In genomic region chr2:45786787-45787186, GRCm38 (mm10) we compare ENCODE assay signal across 30 mouse cellular contexts.
A peak's percentile ranks its signal among the peaks of the same experiment; 100 is the strongest.
DNase-seq lines count a peak whose midpoint lies in the region; ATAC-seq and TF ChIP-seq lines count a peak whose summit lies in the region.
"Had no signal": no experiment of that assay in that cellular context is flagged by ENCODE, and none has a peak within 500 bp of the region (broad histone marks: within the 10 kb centered on the region; RNA-seq: fewer than 3 reads in every experiment).

No protein-coding gene starts in this region.

- H3K4me2 ChIP-seq in forebrain, embryonic 11.5 days (ENCODE audit: low read depth, low read length, severe bottlenecking) = no peak overlapping the region
- no peak overlapping the region for H3K4me2 ChIP-seq in kidney, postnatal 0 days (ENCODE audit: low read length)
- H3K4me2 ChIP-seq in kidney, embryonic 15.5 days = no peak overlapping the region
- H3K4me2 ChIP-seq: heart, embryonic 12.5 days; hindbrain, embryonic 15.5 days; limb, embryonic 15.5 days; liver, embryonic 13.5 days; neural tube, embryonic 15.5 days had no signal

- no peak overlapping the region for H3K27ac ChIP-seq in forebrain, embryonic 11.5 days (ENCODE audit: low read depth, low read length)
- H3K27ac ChIP-seq in forebrain, embryonic 10.5 days = no peak overlapping the region
- no peak overlapping the region for H3K27ac ChIP-seq in kidney, postnatal 0 days
- H3K27ac ChIP-seq in kidney, embryonic 15.5 days = no peak overlapping the region
- H3K27ac ChIP-seq: hindbrain, embryonic 15.5 days; limb, embryonic 10.5 days; limb, embryonic 15.5 days; liver, embryonic 13.5 days; neural tube, embryonic 15.5 days had no signal

- H3K4me1 ChIP-seq in forebrain, embryonic 11.5 days (replicated peaks; ENCODE audit: control insufficient read depth, insufficient read depth, low read length) = peaks cover 6% of the 10 kb centered on the region; the same call in 1 of the 2 replicates
- H3K4me1 ChIP-seq in forebrain, embryonic 10.5 days = peaks cover 28% of the 10 kb centered on the region
- no peaks in the 10 kb centered on the region for H3K4me1 ChIP-seq in kidney, postnatal 0 days (replicated peaks; ENCODE audit: insufficient read depth, low read length)
- peaks cover 15% of the 10 kb centered on the region for H3K4me1 ChIP-seq in kidney, embryonic 15.5 days
- H3K4me1 ChIP-seq: heart, embryonic 12.5 days; hindbrain, embryonic 15.5 days; liver, embryonic 13.5 days had no signal

- H3K9ac ChIP-seq in forebrain, embryonic 11.5 days (ENCODE audit: low read length) = no peak overlapping the region
- no peak overlapping the region for H3K9ac ChIP-seq in kidney, postnatal 0 days (ENCODE audit: low read depth, low read length)
- H3K9ac ChIP-seq in kidney, embryonic 15.5 days = no peak overlapping the region
- H3K9ac ChIP-seq: heart, embryonic 12.5 days; hindbrain, embryonic 15.5 days; limb, embryonic 15.5 days; liver, embryonic 13.5 days; neural tube, embryonic 15.5 days had no signal

- TF ChIP-seq POLR2A in brain, embryonic 14.5 days (IDR thresholded peaks at IDR 0.05; ENCODE audit: borderline replicate concordance, extremely low read depth, insufficient read depth, insufficient read length, poor library complexity, severe bottlenecking) = no peak

- no peak for DNase-seq in forebrain, embryonic 11.5 days (ENCODE audit: low spot score)
- DNase-seq in forebrain, embryonic 10.5 days (ENCODE audit: extremely low spot score, low spot score) = no peak
- peak; percentile 21 for DNase-seq in kidney, postnatal 0 days (ENCODE audit: low spot score)
- peak; percentile 68 for DNase-seq in brain, embryonic 14.5 days (ENCODE audit: low read depth)
- peak; percentile 36 for DNase-seq in retina, embryonic 14.5 days (ENCODE audit: low spot score)
- no peak for DNase-seq in heart, postnatal 25 days (ENCODE audit: low spot score)
- DNase-seq: adrenal gland, postnatal 10 days; cerebellum, adult 11 months; cerebellum, adult 9-10 months; cerebellum, postnatal 36 days; gastrocnemius, postnatal 25 days; heart, adult 18-20 months; kidney, adult 2 months; kidney, postnatal 10 days; layer of hippocampus, postnatal 36 days; liver, embryonic 13.5 days; lung, adult 18-20 months; lung, postnatal 4 days; right cerebral cortex, postnatal 4 days; thymus, adult 2 months; thymus, postnatal 4 days had no signal

- 41% methylated on average over 6 of the region's 6 CpGs for WGBS in forebrain, embryonic 11.5 days
- 68% methylated on average over 6 of the region's 6 CpGs for WGBS in forebrain, embryonic 10.5 days
- WGBS in kidney, postnatal 0 days = 38% methylated on average over 6 of the region's 6 CpGs
- WGBS in kidney, embryonic 15.5 days = 30% methylated on average over 6 of the region's 6 CpGs

- no peaks in the 10 kb centered on the region for H3K36me3 ChIP-seq in forebrain, embryonic 11.5 days (ENCODE audit: control insufficient read depth, insufficient read depth, low read length)
- no peaks in the 10 kb centered on the region for H3K36me3 ChIP-seq in forebrain, embryonic 10.5 days (replicated peaks)
- H3K36me3 ChIP-seq in kidney, postnatal 0 days (ENCODE audit: insufficient read depth, low read length) = no peaks in the 10 kb centered on the region
- H3K36me3 ChIP-seq in kidney, embryonic 15.5 days = no peaks in the 10 kb centered on the region
- H3K36me3 ChIP-seq: heart, embryonic 12.5 days; hindbrain, embryonic 15.5 days; limb, embryonic 10.5 days; limb, embryonic 15.5 days; liver, embryonic 13.5 days; neural tube, embryonic 15.5 days had no signal

- TF ChIP-seq CTCF in kidney, postnatal 0 days (IDR thresholded peaks at IDR 0.05; ENCODE audit: low read depth) = no peak
- no peak for TF ChIP-seq CTCF in brain, embryonic 14.5 days (IDR thresholded peaks at IDR 0.05; ENCODE audit: borderline replicate concordance, extremely low read depth, insufficient read depth, insufficient read length)

- no peaks in the 10 kb centered on the region for H3K9me3 ChIP-seq in forebrain, embryonic 11.5 days (ENCODE audit: control insufficient read depth, low read length)
- H3K9me3 ChIP-seq in forebrain, embryonic 10.5 days = no peaks in the 10 kb centered on the region
- no peaks in the 10 kb centered on the region for H3K9me3 ChIP-seq in kidney, postnatal 0 days (replicated peaks; ENCODE audit: low read length)
- H3K9me3 ChIP-seq in kidney, embryonic 15.5 days (replicated peaks) = no peaks in the 10 kb centered on the region
- H3K9me3 ChIP-seq: heart, embryonic 12.5 days; hindbrain, embryonic 15.5 days; limb, embryonic 10.5 days; limb, embryonic 15.5 days; liver, embryonic 13.5 days; megakaryocyte, embryonic 14.5 days; neural tube, embryonic 15.5 days had no signal

- H3K27me3 ChIP-seq in forebrain, embryonic 11.5 days (ENCODE audit: control insufficient read depth, insufficient read depth, low read length) = no peaks in the 10 kb centered on the region
- H3K27me3 ChIP-seq in forebrain, embryonic 10.5 days (ENCODE audit: poor library complexity, severe bottlenecking) = peaks cover 3% of the 10 kb centered on the region; the same call in 1 of the 2 replicates
- no peaks in the 10 kb centered on the region for H3K27me3 ChIP-seq in kidney, postnatal 0 days (ENCODE audit: insufficient read depth, low read length)
- no peaks in the 10 kb centered on the region for H3K27me3 ChIP-seq in kidney, embryonic 15.5 days
- H3K27me3 ChIP-seq: heart, embryonic 12.5 days; hindbrain, embryonic 15.5 days; limb, embryonic 15.5 days; liver, embryonic 13.5 days; megakaryocyte, embryonic 14.5 days; neural tube, embryonic 15.5 days had no signal

- 0 out of 2 replicates have a peak, but pooled peaks have one; percentile 63 for ATAC-seq in forebrain, embryonic 11.5 days (replicated peaks; ENCODE audit: low FRiP score)
- no peak for ATAC-seq in kidney, postnatal 0 days (replicated peaks; ENCODE audit: low FRiP score, low read depth)
- ATAC-seq in kidney, embryonic 15.5 days (replicated peaks; ENCODE audit: low FRiP score) = no peak
- ATAC-seq: lung, postnatal 0 days; Patski had no signal

- intact Hi-C loops in heart, postnatal 25 days (cut with DNase I) = no loop called here

- no peak overlapping the region for H3K4me3 ChIP-seq in forebrain, embryonic 11.5 days (ENCODE audit: low read depth, low read length)
- no peak overlapping the region for H3K4me3 ChIP-seq in forebrain, embryonic 10.5 days
- no peak overlapping the region for H3K4me3 ChIP-seq in kidney, postnatal 0 days (replicated peaks; ENCODE audit: low read depth, low read length)
- no peak overlapping the region for H3K4me3 ChIP-seq in kidney, embryonic 15.5 days (replicated peaks)
- H3K4me3 ChIP-seq: heart, embryonic 12.5 days; hindbrain, embryonic 15.5 days; limb, embryonic 10.5 days; limb, embryonic 15.5 days; liver, embryonic 13.5 days; megakaryocyte, embryonic 14.5 days; neural tube, embryonic 15.5 days had no signal

Comparison
In these comparisons a context has a peak if more than half of its experiments do, and no peak if none do; other contexts are left out.
1. DNase-seq: peak in kidney, postnatal 0 days (single experiment), brain, embryonic 14.5 days (single experiment) and retina, embryonic 14.5 days (single experiment); none in forebrain, embryonic 11.5 days (single experiment), forebrain, embryonic 10.5 days (single experiment) and heart, postnatal 25 days (single experiment).